Mouse (Mus musculus): ENCODE measurements around the gene E030018B13Rik.

Gene E030018B13Rik

GRCm38 (mm10) chr7:63897655-63898054 is 19.0 kb upstream of the E030018B13Rik start:
- DNase-seq (ENCODE audit: low spot score) = no peak

GRCm38 (mm10) chr7:63898201-63898600 is 18.5 kb upstream of the E030018B13Rik start:
- DNase-seq (ENCODE audit: low spot score) = no peak

- no peak for DNase-seq (ENCODE audit: low spot score)
Measured at GRCm38 (mm10) chr7:63899925-63900324, 16.7 kb upstream of the E030018B13Rik start.

- no peak for DNase-seq (ENCODE audit: low spot score)
Measured at GRCm38 (mm10) chr7:63900411-63900810, 16.2 kb upstream of the E030018B13Rik start.

- DNase-seq (ENCODE audit: low spot score) = no peak
Measured at GRCm38 (mm10) chr7:63901346-63901745, 15.3 kb upstream of the E030018B13Rik start.

- no peak for DNase-seq (ENCODE audit: low spot score)
Measured at GRCm38 (mm10) chr7:63901942-63902341, 14.7 kb upstream of the E030018B13Rik start.

GRCm38 (mm10) chr7:63902604-63903210 is 13.9 kb upstream of the E030018B13Rik start:
- no peak for DNase-seq (ENCODE audit: low spot score)

GRCm38 (mm10) chr7:63903635-63904380 is 12.8 kb upstream of the E030018B13Rik start:
- no peak for DNase-seq (ENCODE audit: low spot score)

- DNase-seq (ENCODE audit: low spot score) = no peak
Measured at GRCm38 (mm10) chr7:63905190-63905589, 11.5 kb upstream of the E030018B13Rik start.

GRCm38 (mm10) chr7:63905642-63906041 is 11.0 kb upstream of the E030018B13Rik start:
- no peak for DNase-seq (ENCODE audit: low spot score)

GRCm38 (mm10) chr7:63907778-63908495 is 8.7 kb upstream of the E030018B13Rik start:
- no peak for DNase-seq (ENCODE audit: low spot score)

- DNase-seq (ENCODE audit: low spot score) = no peak
Measured at GRCm38 (mm10) chr7:63908496-63909285, 8.0 kb upstream of the E030018B13Rik start.

- DNase-seq (ENCODE audit: low spot score) = no peak
Measured at GRCm38 (mm10) chr7:63910225-63910624, 6.4 kb upstream of the E030018B13Rik start.

GRCm38 (mm10) chr7:63910912-63911311 is 5.7 kb upstream of the E030018B13Rik start:
- DNase-seq (ENCODE audit: low spot score) = no peak

- DNase-seq (ENCODE audit: low spot score) = peak; percentile 77
Measured at GRCm38 (mm10) chr7:63911383-63912233, 5.0 kb upstream of the E030018B13Rik start.

- no peak for DNase-seq (ENCODE audit: low spot score)
Measured at GRCm38 (mm10) chr7:63912234-63912810, 4.3 kb upstream of the E030018B13Rik start.

- no peak for DNase-seq (ENCODE audit: low spot score)
Measured at GRCm38 (mm10) chr7:63912924-63913723, 3.5 kb upstream of the E030018B13Rik start.

GRCm38 (mm10) chr7:63913724-63914692 is 2.6 kb upstream of the E030018B13Rik start:
- no peak for DNase-seq (ENCODE audit: low spot score)

GRCm38 (mm10) chr7:63914891-63915290 is 1.8 kb upstream of the E030018B13Rik start:
- no peak for DNase-seq (ENCODE audit: low spot score)
